Mouse (Mus musculus) E14TG2a.4 (cell line): Measurements from ENCODE around the gene Dsp.

Experiments used
- CTCF ChIP-seq: conservative IDR thresholded peaks from 2 replicates; pipeline ENCODE4 v1.5.1; 2014; ENCODE audit warnings: low read length
- NANOG ChIP-seq: IDR thresholded peaks from 2 replicates; pipeline ENCODE4 v1.6.1; 2014; ENCODE audit warnings: borderline replicate concordance, low read length, mixed read lengths
- POU5F1 ChIP-seq: IDR thresholded peaks from 2 replicates; pipeline ENCODE4 v1.6.1; 2014; ENCODE audit warnings: low read length, borderline replicate concordance

GRCm38 (mm10) chr13:38130116-38130515 is 21.0 kb upstream of the Dsp start:
- TF ChIP-seq CTCF, result no peak
- TF ChIP-seq NANOG, result no peak
- TF ChIP-seq POU5F1, result no peak
